Comparison of ENCODE assay signal across 30 mouse cellular contexts in the genomic region with DNA sequence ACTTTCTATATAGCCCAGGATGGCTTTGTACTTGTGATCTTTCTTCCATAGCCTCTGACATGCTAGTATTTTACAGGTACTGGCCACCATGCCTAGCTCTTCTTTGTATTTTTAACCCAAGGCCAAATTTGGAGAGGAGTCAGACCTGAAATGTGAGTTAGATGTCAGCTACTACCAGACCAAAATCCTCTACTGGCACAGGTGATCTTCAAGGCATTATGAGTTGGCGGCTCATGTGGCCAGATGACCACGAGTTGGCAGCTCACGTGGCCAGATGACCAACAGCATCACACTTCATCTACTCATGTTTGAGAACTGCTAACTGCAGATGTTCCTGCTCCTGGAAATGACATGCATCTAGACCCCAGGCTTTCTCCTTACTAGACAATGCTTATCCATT. TPM values are rescaled to one million over a fixed set of nuclear protein-coding genes. Genes with fewer than 3 reads are reported as not detected.
"Had no signal": no experiment of that assay in that cellular context is flagged by ENCODE, and none has a peak within 500 bp of the region (broad histone marks: within the 10 kb centered on the region; RNA-seq: fewer than 3 reads in every experiment).

No protein-coding gene starts in this region.

- H3K27ac ChIP-seq: embryonic facial prominence, embryonic 10.5 days; embryonic facial prominence, embryonic 12.5 days; embryonic facial prominence, embryonic 13.5 days; embryonic facial prominence, embryonic 15.5 days; forebrain, embryonic 10.5 days; forebrain, embryonic 12.5 days; forebrain, embryonic 13.5 days; forebrain, embryonic 15.5 days; gastrocnemius, adult 2 months; heart, adult 2 months; heart, embryonic 10.5 days had no signal

- H3K4me3 ChIP-seq: embryonic facial prominence, embryonic 10.5 days; embryonic facial prominence, embryonic 12.5 days; embryonic facial prominence, embryonic 13.5 days; embryonic facial prominence, embryonic 15.5 days; erythroblast, embryonic 14.5 days; forebrain, embryonic 10.5 days; forebrain, embryonic 12.5 days; forebrain, embryonic 13.5 days; forebrain, embryonic 15.5 days; gastrocnemius, adult 2 months; heart, adult 2 months; heart, embryonic 10.5 days had no signal

- ATAC-seq: forebrain, embryonic 13.5 days; forebrain, embryonic 14.5 days; forebrain, embryonic 15.5 days; forebrain, embryonic 16.5 days; forebrain, postnatal 0 days had no signal

- H3K9me3 ChIP-seq: embryonic facial prominence, embryonic 10.5 days; embryonic facial prominence, embryonic 12.5 days; embryonic facial prominence, embryonic 13.5 days; embryonic facial prominence, embryonic 15.5 days; forebrain, embryonic 10.5 days; forebrain, embryonic 12.5 days; forebrain, embryonic 13.5 days; forebrain, embryonic 15.5 days; heart, embryonic 10.5 days had no signal

- H3K36me3 ChIP-seq: embryonic facial prominence, embryonic 10.5 days; embryonic facial prominence, embryonic 12.5 days; embryonic facial prominence, embryonic 13.5 days; embryonic facial prominence, embryonic 15.5 days; forebrain, embryonic 10.5 days; forebrain, embryonic 12.5 days; forebrain, embryonic 15.5 days; heart, embryonic 10.5 days had no signal

- H3K4me2 ChIP-seq: embryonic facial prominence, embryonic 12.5 days; embryonic facial prominence, embryonic 13.5 days; embryonic facial prominence, embryonic 15.5 days; forebrain, embryonic 12.5 days; forebrain, embryonic 13.5 days; forebrain, embryonic 15.5 days had no signal

- DNase-seq: cerebellum, adult 8-10 months; cerebellum, adult 9-10 months; cerebellum, adult 9-11 months; cerebellum, postnatal 10 days; cerebellum, postnatal 14 days; cerebellum, postnatal 25 days; cerebellum, postnatal 36 days; embryo, embryonic 11 days; forebrain, postnatal 0 days; gastrocnemius, adult 2 months; gastrocnemius, postnatal 10 days; gastrocnemius, postnatal 14 days; gastrocnemius, postnatal 25 days; gastrocnemius, postnatal 36 days; heart, adult 18-20 months; heart, adult 2 months had no signal

- H3K9ac ChIP-seq: embryonic facial prominence, embryonic 12.5 days; embryonic facial prominence, embryonic 13.5 days; embryonic facial prominence, embryonic 15.5 days; forebrain, embryonic 12.5 days; forebrain, embryonic 13.5 days; forebrain, embryonic 15.5 days; forebrain, postnatal 0 days had no signal

- H3K27me3 ChIP-seq: embryonic facial prominence, embryonic 12.5 days; embryonic facial prominence, embryonic 13.5 days; embryonic facial prominence, embryonic 15.5 days; forebrain, embryonic 12.5 days; forebrain, embryonic 13.5 days; forebrain, embryonic 15.5 days had no signal

- H3K4me1 ChIP-seq: embryonic facial prominence, embryonic 10.5 days; embryonic facial prominence, embryonic 12.5 days; embryonic facial prominence, embryonic 13.5 days; embryonic facial prominence, embryonic 15.5 days; forebrain, embryonic 10.5 days; forebrain, embryonic 12.5 days; forebrain, embryonic 13.5 days; forebrain, embryonic 15.5 days; heart, embryonic 10.5 days had no signal

RNA-seq across cellular contexts. Expression of gene 2010109A12Rik, which starts 12.1 kb away (rescaled TPM):
- total RNA-seq: gastrocnemius, adult 8-10 months; gastrocnemius, postnatal 36 days had no signal
- polyA plus RNA-seq: cortical plate, adult 2 months; erythroblast, embryonic 14.5 days; heart, adult 2 months had no signal
